Mouse (Mus musculus) ES-E14 (cell line): ENCODE measurements around the gene Amdhd1.

Source experiments
- CHD2 ChIP-seq: IDR thresholded peaks from 2 replicates; pipeline ENCODE4 v1.6.1; 2014; ENCODE audit warnings: mild to moderate bottlenecking, low read depth, low read length, inconsistent platforms
- HCFC1 ChIP-seq: IDR thresholded peaks from 2 replicates; pipeline ENCODE4 v1.6.1; 2012; ENCODE audit warnings: low read length, inconsistent platforms, borderline replicate concordance; ENCODE audit not compliant: insufficient read depth
- MAFK ChIP-seq: IDR thresholded peaks from 2 replicates; pipeline ENCODE4 v1.6.1; 2014; ENCODE audit warnings: mild to moderate bottlenecking, low read depth, low read length, inconsistent platforms; ENCODE audit not compliant: insufficient read depth
- ZNF384 ChIP-seq: IDR thresholded peaks from 2 replicates; pipeline ENCODE4 v1.6.1; 2012; ENCODE audit warnings: low read depth, low read length, inconsistent platforms

- no peak for TF ChIP-seq MAFK
- TF ChIP-seq CHD2, result no peak
- no peak for TF ChIP-seq ZNF384
- TF ChIP-seq HCFC1, result no peak
Observed at GRCm38 (mm10) chr10:93539775-93540430, at the start of gene Amdhd1.
